Mouse (Mus musculus) kidney, adult 8-10 months (tissue): ENCODE results near the gene Rxylt1.

ENCODE experiments used
- DNase-seq, 2 experiments: peaks; one replicate each; pipeline ENCODE4 v3.0.0; 2022

Rxylt1 gene

DNA sequence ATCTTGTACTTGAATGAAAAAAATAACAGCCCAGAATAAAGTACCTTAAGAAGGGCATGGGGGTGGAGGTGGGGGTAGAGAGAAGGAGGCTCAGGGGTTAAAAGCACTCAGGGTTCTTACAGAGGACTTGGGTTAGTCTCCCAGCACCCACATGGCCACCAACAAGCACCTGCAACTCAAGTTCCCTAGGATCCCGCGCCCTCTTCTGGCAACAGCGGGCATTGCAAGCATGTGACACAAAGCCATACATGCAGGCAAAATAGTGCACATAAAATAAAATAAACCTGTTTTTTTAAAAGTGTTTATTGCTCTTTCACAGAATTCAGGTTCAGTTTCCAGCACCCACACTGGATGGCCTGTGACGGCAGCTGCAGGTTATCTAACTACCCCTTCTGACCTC is 56.8 kb downstream of the Rxylt1 start:
- DNase-seq: no peak

DNA sequence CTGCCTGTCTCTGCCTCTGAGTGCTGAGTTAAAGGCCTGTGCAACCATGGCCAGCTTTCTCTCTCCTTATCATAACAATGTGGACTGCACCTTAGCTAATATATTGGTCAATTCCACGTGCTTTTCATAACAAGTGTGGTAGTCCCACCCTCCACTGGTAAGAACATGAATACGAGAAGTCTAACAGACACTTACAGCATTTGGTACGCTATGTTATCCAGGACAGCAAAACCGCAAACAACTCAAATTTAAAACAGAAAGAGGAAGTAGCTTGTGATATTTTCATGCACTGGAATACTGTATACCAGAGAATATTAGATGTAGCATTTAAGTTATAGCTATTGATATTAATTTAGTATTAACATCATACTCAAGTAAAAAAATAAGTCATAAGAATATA is 57.6 kb downstream of the Rxylt1 start:
- no peak for DNase-seq

DNA sequence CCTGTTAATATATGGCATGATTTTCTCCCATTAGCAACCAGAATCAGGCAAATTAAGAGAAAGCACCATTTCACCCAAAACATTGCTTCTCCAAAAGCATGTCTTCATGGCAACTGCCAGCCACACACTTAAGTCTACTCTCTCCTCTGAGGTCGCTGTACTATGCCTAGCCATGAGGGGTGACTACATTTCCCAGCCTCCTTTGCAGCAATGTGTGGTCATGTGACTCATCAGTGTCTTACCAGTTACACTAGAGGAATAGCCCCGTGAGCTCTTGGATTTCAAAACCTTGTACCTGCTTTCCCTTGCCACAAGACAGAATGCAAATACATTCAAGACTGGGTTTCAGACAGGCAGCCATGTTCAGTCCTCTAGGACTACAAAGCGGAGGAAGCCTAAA is 58.6 kb downstream of the Rxylt1 start:
- peak in 1 of 2 experiments; percentile 22 for DNase-seq

DNA sequence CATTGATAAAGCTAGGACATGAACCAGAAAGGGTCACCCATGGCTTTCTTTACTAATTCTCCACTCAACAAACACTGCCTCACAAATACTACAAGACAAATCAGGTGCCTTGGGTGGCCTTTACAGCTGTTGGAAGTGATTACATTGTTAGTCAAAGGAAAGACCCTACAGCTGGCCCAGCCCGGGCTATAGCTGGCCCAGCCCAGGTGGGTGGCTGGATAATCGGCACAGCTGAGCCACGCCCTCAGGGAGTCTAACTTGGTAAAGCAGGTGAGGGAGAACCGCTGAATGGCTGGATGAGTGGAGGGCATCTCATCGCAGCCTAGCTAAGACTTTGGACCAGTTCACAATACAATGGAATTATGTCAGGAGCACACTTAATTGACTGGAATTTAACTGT is 63.9 kb downstream of the Rxylt1 start:
- no peak for DNase-seq

DNA sequence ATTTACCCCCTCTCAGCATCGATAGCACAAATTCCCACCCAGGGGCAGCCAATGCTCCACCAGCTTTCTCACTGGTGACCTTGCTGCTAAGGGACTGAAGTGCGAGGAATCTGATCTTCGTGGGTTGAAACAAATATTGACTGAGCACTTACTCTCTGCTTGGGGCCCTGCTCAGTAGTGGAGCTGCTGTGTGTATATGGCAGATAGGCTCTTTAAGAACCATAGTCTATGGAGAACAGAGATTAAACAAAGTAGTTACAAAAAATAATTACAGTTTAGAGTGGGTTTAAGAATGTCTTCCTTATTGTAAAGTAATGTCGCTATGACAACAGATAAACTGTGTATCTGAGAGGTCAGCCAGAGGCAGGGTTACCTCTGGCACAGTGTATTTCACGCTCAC is 66.8 kb downstream of the Rxylt1 start:
- DNase-seq: no peak

DNA sequence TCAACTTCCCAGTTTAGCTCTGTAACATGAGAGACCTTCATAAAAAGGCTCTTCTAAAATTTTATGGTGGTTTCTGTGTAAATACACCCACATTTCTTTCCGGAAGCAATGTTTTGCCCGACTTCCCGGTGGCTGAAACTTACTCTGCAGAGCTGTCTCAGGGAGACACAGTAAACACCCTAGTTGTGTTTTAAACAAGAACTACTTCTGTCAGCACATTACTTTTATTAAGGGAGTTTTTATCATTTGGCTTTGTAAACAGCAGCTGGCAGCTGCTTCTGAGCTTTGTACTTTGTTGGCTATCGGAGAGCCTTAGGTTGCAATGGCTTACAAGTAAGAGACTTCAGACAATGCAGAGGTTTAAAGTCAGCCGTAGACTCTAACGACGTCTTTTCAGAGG is 67.4 kb downstream of the Rxylt1 start:
- peak in 1 of 2 experiments; percentile 18 for DNase-seq
